8 mouse cellular contexts compared by ENCODE assay signal in the genomic region with DNA sequence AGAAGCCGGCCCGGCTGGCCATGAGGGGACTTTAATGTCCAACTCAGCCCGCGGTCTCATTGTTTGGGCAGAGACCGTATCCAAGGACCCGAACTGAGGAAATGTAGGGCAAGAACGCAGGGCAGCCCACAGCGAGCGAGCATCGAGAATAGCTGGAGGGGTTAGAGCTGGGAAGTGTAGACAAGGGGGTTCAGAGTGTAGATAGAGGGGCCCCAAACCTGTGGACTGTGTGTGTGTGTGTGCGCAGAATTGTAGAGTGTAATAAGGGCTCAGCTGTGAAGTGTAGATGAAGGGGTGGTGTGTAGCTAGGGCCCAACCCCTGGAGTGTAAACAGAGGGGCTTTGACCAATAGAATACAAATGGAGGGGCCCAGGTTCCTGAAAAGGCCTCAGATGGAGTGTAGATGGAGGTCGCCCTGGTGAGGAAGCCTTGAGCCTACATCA. TPM values are rescaled to one million over a fixed set of nuclear protein-coding genes. Genes with fewer than 3 reads are reported as not detected.
DNase-seq lines count a peak whose midpoint lies in the region; ATAC-seq lines count a peak whose summit lies in the region.

No protein-coding gene starts in this region.

- no peak for ATAC-seq in megakaryocyte, adult 5-6 weeks (ENCODE audit: poor library complexity, severe bottlenecking)
- ATAC-seq in hindbrain, embryonic 12.5 days (ENCODE audit: low FRiP score): peak; percentile 67
- ATAC-seq in midbrain, embryonic 14.5 days (ENCODE audit: low FRiP score, low TSS enrichment): peak; percentile 65

- peaks cover 78% of the 10 kb centered on the region for H3K4me1 ChIP-seq in megakaryocyte, embryonic 14.5 days
- H3K4me1 ChIP-seq in hindbrain, embryonic 12.5 days: peaks cover 35% of the 10 kb centered on the region
- peaks cover 34% of the 10 kb centered on the region for H3K4me1 ChIP-seq in midbrain, embryonic 14.5 days (ENCODE audit: control insufficient read depth, insufficient read depth, low read length)

- no peaks in the 10 kb centered on the region for H3K9me3 ChIP-seq in megakaryocyte, embryonic 14.5 days
- peaks cover 8% of the 10 kb centered on the region for H3K9me3 ChIP-seq in hindbrain, embryonic 12.5 days (replicated peaks)
- H3K9me3 ChIP-seq in midbrain, embryonic 14.5 days (ENCODE audit: control insufficient read depth, low read length): no peaks in the 10 kb centered on the region

- WGBS in hindbrain, embryonic 12.5 days: under 1% methylated on average over 12 of the region's 12 CpGs
- under 1% methylated on average over 12 of the region's 12 CpGs for WGBS in midbrain, embryonic 14.5 days

- H3K9ac ChIP-seq in hindbrain, embryonic 12.5 days: peak overlapping the region; percentile 97
- H3K9ac ChIP-seq in midbrain, embryonic 14.5 days (replicated peaks; ENCODE audit: low read length): peak overlapping the region; percentile 97

- no peaks in the 10 kb centered on the region for H3K27me3 ChIP-seq in megakaryocyte, embryonic 14.5 days (replicated peaks)
- no peaks in the 10 kb centered on the region for H3K27me3 ChIP-seq in hindbrain, embryonic 12.5 days
- H3K27me3 ChIP-seq in midbrain, embryonic 14.5 days (ENCODE audit: control insufficient read depth, insufficient read depth, low read length): no peaks in the 10 kb centered on the region

- DNase-seq in embryo, embryonic 10.5 days (ENCODE audit: low spot score): peak; percentile 66
- peak; percentile 59 for DNase-seq in midbrain, embryonic 14.5 days
- DNase-seq in cerebellum, postnatal 25 days: no peak
- no peak for DNase-seq in gastrocnemius, postnatal 4 days (ENCODE audit: low spot score in 2 of 2)
- DNase-seq in right cerebral cortex, adult 2 months (ENCODE audit: low spot score in 2 of 2): no peak

- peak overlapping the region; percentile 63 for H3K4me2 ChIP-seq in hindbrain, embryonic 12.5 days (replicated peaks)
- peak overlapping the region; percentile 84 for H3K4me2 ChIP-seq in midbrain, embryonic 14.5 days (ENCODE audit: low read length)

- peak overlapping the region; percentile 97 for H3K27ac ChIP-seq in hindbrain, embryonic 12.5 days
- H3K27ac ChIP-seq in midbrain, embryonic 14.5 days (replicated peaks; ENCODE audit: low read depth, low read length): peak overlapping the region; percentile 93

- peak overlapping the region; percentile 94 for H3K4me3 ChIP-seq in megakaryocyte, embryonic 14.5 days (replicated peaks)
- peak overlapping the region; percentile 91 for H3K4me3 ChIP-seq in hindbrain, embryonic 12.5 days
- peak overlapping the region; percentile 91 for H3K4me3 ChIP-seq in midbrain, embryonic 14.5 days (replicated peaks; ENCODE audit: low read depth, low read length)

- H3K36me3 ChIP-seq in megakaryocyte, embryonic 14.5 days (replicated peaks; ENCODE audit: low read length): peaks cover 26% of the 10 kb centered on the region
- H3K36me3 ChIP-seq in hindbrain, embryonic 12.5 days: 0 out of 2 replicates have a peak, but pooled peaks cover 3% of the 10 kb centered on the region
- no peaks in the 10 kb centered on the region for H3K36me3 ChIP-seq in midbrain, embryonic 14.5 days (ENCODE audit: control insufficient read depth, insufficient read depth, low read length)

RNA-seq across cellular contexts. Expression of gene Rgs12, which starts 0.5 kb away (rescaled TPM):
- 37.1 and 38.7 TPM in 2 replicates for polyA plus RNA-seq in megakaryocyte, embryonic 14.5 days (2012; ENCODE audit: insufficient read depth, low replicate concordance)
- 5.7 and 8.5 TPM in 2 replicates for total RNA-seq in megakaryocyte, adult 5-6 weeks (2015)
- total RNA-seq in megakaryocyte, adult 5-6 weeks (2017): 6.2 and 7.1 TPM in 2 replicates
- 65.3 and 67.3 TPM in 2 replicates for polyA plus RNA-seq in hindbrain, embryonic 12.5 days (2016; fragmentation: Nextera tagmentation; extraction: Ambion mirVana)
- 42.7 and 44.3 TPM in 2 replicates for polyA plus RNA-seq in midbrain, embryonic 14.5 days (2014; fragmentation: Nextera tagmentation; extraction: Ambion mirVana)
- 10 to 100 TPM; 34.7 to 35.2 TPM for total RNA-seq in gastrocnemius, postnatal 4 days (2021)

RNA-seq across cellular contexts. Expression of gene Msantd1, which starts 42.0 kb away (rescaled TPM):
- 15.3 and 26.3 TPM in 2 replicates for polyA plus RNA-seq in megakaryocyte, embryonic 14.5 days (2012; ENCODE audit: insufficient read depth, low replicate concordance)
- total RNA-seq in megakaryocyte, adult 5-6 weeks (2015): 0.80 and 1.2 TPM in 2 replicates
- total RNA-seq in megakaryocyte, adult 5-6 weeks (2017): 0.44 TPM in 1 of 2 replicates, not detected in the other
- polyA plus RNA-seq in hindbrain, embryonic 12.5 days (2016; fragmentation: Nextera tagmentation; extraction: Ambion mirVana): 1.6 TPM in 2 replicates
- 3.1 and 4.8 TPM in 2 replicates for polyA plus RNA-seq in midbrain, embryonic 14.5 days (2014; fragmentation: Nextera tagmentation; extraction: Ambion mirVana)
- total RNA-seq in gastrocnemius, postnatal 4 days (2021): 1 to 10 TPM in 1 of 2 experiments, under 1 TPM in 1; 0.93 to 1.5 TPM

Comparison
In these comparisons a context has a peak if more than half of its experiments do, and no peak if none do; other contexts are left out.
1. DNase-seq: peak in embryo, embryonic 10.5 days (single experiment) and midbrain, embryonic 14.5 days (single experiment); none in cerebellum, postnatal 25 days (0 of 2), gastrocnemius, postnatal 4 days (0 of 2) and right cerebral cortex, adult 2 months (0 of 2).
2. Peak in every context shown above with its lines, with median percentiles within 50 percentile points of each other: H3K4me3 ChIP-seq.